Mouse (Mus musculus): Measurements from ENCODE around the gene Timp3. TPM values are rescaled to one million over a fixed set of nuclear protein-coding genes. Genes with fewer than 3 reads are reported as not detected.

Timp3 gene
- polyA plus RNA-seq (2017; shearing (Covaris generic)) = not detected

DNA sequence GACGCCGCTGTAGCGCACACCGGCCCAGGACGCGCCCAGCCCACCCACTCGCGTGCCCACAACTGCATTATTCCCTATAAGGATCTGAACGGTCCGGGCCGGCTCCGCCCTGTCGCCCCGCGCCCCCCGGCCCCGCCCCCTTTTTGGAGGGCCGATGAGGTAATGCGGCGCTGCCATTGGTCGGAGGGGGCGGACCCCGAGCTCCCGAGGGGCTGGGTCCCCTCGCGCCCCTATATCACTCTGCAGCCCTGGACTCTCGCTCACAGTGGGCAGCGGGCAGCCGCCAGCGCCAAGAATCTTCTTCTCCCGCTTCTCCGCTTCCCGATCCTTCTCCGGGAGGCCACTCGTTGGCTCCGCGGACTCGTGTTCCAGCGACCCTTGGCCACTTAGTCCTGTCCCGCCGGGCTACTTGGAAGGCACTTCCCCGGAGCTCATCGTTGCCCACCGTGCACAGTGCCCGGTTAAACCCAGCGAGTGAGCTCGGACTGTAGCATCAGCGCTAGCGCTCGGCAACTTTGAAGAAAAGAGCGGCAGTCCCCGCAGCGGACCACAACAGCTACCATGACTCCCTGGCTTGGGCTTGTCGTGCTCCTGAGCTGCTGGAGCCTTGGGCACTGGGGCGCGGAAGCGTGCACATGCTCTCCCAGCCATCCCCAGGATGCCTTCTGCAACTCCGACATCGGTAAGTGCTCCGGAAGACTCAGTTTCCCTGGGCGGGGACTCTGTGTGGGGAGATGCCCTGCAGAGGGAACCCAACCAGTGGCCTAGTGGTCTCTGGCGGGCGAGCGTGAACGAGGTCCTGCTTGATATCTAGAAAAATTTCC is at the start of gene Timp3:
Timp3 (plus strand) TSS at position 80 of the 824 bp plus-strand sequence.
- no peak for ATAC-seq

- ATAC-seq = no peak
Observed at GRCm38 (mm10) chr10:86256221-86256620, 44.0 kb upstream of the Timp3 start.

DNA sequence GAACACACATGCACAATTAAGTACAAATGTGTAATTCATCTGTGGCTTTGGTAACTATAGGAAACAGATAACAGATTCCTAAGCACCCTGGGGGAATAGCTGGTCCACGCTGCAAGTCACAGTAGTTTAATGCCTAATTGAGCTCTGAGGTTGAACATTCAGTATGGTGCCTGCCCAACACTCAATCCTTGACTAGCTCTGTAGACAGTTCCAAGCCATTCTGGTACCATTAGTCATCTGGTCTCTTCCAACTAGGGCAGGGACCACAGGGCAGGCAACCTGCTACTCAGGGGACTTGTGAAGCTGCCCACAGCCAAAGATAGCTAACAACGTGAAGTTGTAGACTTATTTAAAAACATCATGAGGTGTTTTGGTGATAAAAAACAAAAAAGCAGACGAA is 43.1 kb upstream of the Timp3 start:
- no peak for ATAC-seq

DNA sequence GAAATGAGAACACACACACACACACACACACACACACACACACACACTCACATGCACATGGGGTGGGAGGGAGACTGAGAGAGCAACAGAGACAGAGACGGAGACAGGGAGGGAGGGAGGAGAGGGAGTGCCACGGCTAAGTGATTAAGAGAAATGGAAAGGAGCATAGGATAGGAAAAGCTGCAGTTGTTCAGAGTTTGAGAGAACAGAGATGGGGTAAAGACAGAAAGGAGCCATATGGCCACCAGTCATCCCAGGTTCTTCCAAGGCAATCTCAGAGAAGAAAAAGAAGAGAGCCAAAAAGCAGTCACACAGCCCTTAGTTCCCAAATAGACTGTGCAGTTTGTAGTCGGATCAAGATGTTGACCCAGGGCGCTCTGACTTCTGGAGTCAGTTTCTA is 42.1 kb upstream of the Timp3 start:
- no peak for ATAC-seq

DNA sequence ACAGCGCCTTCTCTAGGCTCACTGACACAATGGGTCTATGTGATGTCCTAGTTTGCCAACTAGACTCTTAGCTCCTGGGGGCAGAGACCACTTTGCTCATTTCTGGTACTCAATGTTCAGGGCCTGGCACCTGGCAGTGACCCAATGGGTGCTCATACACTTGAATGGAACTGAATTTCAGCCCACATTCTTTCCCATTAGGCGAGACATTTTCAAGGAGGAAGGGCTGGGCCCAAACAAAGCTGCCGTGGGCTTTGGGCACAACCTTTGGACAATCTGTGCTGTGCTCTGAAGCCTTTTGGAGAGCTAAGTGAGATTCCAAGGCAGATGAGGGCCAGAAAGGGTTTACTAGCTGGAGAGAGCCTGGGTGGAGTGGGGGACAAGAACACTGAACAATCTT is 41.2 kb upstream of the Timp3 start:
- ATAC-seq = no peak

GRCm38 (mm10) chr10:86261725-86262124 is 38.4 kb upstream of the Timp3 start:
- ATAC-seq = no peak

DNA sequence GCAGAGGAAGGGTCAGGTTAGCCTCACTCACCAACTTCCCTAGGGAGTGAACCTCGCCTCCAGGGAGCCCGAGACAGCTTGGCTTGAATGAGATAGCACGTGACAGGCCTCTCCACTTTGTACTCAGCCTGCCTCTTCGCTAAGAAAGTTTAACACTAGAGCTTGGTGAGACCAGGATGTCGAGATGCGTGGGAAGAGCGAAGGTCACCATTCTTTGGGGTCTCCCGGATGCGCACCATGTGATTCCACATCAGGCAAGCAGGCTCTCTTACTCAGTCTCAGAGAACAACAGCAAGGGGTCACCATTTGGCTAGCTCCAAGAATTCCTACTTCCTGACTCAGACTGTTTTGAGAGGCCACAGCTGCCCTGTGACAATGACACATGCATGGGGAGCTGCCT is 35.6 kb upstream of the Timp3 start:
- no peak for ATAC-seq

DNA sequence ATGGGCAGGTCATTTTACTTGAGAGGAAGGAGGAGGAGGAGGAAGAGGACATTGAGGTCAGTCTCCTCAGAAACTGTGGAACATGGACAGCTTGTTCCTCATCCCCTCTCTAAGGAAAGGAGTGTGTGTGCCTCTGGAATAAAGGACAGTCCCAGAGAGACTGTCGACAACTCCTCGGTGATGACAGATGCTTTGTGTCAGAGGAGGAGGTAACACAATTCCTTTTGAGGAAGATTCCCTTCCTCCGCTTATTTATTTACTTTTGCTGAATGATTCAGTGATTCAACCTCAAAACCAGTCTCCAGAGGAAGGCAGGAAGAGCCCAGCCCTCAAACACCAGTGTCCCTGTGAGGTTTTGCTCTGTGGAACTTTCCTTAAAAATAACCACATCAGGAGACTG is 29.9 kb upstream of the Timp3 start:
- no peak for ATAC-seq

- ATAC-seq = no peak
Observed at GRCm38 (mm10) chr10:86272826-86273225, 27.3 kb upstream of the Timp3 start.

DNA sequence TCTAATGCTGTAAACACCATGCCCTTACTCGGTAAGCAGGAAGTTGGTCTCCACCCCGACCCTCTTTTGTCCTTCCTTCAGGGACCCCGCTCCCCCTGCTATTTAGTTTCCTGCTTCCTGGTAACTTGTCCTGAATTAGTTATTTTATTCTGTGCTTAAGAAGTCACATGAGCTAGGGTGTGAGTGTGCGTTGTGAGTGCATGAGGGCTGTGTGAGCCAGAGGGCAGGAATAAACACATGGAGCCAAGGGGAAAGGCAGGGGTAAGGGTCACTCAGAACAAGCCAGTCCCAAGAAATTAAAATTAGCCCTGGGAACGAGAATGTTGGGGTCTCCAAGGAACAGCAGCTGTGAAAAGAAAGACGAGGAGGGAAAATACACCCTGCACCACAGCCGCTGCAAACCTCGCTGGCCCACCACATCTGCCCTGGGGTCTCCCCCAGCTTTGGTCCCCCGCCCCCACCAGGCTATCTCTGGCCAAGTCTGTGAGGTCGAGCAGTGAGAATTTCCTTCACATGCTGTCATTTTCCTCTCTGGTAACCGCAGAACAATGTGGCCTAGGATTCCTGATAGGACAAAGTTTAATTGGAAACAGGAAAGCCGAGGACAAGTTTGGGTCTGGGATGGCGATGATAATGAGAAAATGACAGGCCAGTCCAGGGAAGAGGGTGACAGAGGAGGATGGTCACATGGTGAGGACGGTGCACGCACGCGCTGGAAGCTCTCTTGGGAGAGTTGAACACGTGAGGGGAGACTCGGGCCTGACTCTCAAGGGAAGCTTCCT is 26.6 kb upstream of the Timp3 start:
- no peak for ATAC-seq

GRCm38 (mm10) chr10:86275585-86275984 is 24.6 kb upstream of the Timp3 start:
- ATAC-seq = no peak

- no peak for ATAC-seq
Observed at GRCm38 (mm10) chr10:86277327-86277726, 22.8 kb upstream of the Timp3 start.

DNA sequence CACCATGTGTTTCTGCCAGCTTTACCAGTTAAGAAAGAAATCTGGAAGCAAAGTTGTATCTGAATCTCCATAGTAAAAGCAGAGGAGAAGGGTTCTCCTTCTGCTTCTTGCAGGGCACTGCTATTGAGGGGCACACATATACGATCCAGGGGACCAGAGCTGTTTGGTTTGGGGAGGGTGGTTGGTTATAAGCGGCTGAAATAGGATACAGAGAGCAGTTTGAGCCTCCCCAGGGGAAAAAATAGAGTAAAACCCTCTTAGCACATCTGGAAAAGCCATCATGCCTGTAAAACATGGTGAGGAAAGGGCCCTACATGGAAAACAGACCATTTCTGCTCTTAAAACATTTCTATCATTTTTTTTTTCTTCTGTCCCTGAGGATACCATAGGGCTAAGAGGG is 21.7 kb upstream of the Timp3 start:
- ATAC-seq = no peak

DNA sequence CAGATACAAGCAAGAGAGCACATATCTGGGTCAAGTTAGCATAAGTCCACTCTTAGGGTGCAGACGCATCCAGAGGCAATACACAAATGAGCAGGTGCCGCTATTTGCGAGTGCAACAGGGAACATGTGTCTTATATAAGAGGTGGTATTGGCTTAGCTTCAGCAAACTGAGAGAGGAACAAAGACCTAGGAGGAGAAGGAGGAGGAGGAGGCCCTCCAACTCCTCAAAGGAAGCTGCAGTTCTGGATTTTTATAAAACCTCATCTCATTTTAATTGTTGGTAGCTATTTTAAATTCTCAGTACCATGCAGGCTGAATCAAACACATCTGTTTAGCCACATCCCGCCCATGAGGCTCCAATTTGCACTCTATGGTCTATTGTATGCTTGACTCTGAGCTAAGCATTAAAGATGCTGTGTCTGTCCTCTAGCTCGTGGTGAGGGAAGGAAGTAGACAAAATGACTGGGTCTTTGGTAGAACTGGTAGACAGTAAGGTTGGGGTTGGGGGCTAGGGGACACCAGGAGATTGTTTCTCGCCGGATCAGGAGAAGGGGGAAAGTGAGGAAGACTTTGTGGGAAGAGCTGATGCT is 20.5 kb upstream of the Timp3 start:
- ATAC-seq = no peak

GRCm38 (mm10) chr10:86281238-86281637 is 18.9 kb upstream of the Timp3 start:
- ATAC-seq = no peak

DNA sequence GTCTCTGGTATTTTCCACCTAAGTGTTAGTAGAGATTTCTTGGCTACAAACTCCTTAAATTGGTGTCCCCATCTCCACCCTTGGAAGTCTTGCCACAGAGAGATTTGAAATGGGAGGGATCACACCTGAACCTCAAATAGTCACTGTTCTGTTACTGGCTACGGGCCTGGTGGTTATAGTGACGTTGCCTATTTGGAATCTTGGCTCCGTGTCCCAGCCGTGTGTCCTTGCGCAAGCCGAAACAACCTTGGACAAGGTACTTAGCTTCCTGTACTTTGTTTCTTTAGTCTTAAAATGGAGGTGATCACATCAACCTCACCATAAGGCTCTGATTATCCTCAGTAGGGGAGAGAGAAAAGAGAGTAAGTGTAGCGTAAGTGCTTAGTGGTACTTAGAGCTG is 13.7 kb upstream of the Timp3 start:
- ATAC-seq = no peak

DNA sequence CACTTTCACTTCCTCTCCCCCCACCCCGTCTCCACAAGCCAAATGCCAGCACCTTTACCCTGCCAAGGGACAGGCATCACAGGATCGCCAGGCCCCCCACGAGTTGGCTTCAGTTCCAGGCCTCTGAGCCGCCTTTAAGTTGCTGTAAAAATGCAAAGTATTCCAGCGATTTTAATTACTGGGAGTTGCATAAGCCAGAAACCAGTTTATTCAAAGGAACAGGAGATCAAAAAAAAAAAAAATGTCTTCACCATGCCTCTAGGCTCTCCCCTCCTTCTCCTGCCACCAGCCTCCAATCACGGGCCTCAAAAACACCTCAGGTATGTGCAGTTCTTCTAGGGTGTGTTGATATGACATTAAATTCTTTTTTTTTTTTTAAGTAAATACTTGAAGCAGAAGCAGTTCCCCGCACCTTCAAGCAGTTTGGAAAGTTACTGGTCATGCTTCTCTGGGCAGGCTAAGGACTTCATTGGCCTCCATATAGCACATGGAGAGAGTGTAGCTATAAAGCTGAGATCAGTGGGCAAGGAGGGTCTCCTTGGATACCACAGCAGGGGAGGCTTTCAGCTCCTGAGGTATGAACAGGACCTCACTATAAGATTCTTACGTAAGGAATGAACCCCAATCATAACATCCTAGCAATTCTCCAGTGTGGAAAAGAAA is 9.9 kb upstream of the Timp3 start:
- ATAC-seq = no peak

GRCm38 (mm10) chr10:86293880-86294279 is 6.3 kb upstream of the Timp3 start:
- no peak for ATAC-seq

- ATAC-seq = no peak
Observed at GRCm38 (mm10) chr10:86294599-86295365, 5.4 kb upstream of the Timp3 start.

DNA sequence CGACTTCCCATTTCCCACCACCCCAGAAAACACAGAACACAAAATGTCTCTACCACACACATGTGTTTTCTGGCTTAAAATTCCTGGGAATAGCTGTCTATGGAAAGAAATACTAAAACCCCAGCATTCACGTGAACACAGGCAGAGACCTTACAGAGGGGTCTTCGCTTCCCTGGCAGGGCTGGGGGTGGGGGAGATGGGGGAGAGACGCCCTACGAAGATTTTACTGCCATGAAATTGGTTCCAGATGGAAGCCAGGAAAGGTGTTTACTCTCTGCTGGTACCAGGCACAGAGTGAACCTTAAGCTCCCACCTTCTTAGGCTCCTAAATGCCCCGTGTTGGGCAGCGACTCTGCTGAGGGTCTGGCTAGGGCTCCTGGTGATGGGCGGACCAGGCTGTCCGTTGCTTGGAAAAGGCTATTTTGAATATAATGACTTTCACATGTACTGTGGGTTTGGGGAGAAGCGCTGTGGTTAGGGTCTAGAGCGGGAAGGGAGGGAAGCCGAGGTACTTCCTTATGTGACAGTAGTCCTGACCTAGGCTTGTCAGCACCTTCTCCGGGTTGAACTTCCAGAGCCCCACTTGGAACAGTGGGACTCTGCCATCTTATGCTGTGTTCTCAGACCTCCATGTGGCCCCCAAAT is 4.6 kb upstream of the Timp3 start:
- ATAC-seq = no peak

DNA sequence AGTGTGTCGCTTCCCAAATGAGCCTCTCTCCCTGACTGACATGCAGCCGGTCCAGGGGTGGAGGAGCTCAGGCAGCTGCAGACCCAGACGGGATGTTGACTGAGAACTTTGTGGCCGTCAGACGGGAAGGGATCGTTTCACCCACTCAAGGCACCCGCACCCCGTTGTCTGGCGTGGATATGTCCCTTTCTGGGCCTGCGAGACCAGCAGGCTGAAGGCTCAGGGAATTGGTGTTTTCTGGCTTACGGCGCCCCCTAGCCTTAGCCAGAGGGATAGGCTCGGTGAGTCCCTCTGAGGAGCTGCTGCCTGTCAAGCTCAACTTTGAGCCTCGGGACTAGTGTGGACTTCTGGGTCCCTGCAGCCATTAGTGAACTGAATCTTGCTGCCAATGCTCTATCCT is 4.1 kb upstream of the Timp3 start:
- no peak for ATAC-seq

- ATAC-seq = no peak
Observed at GRCm38 (mm10) chr10:86297307-86297706, 2.9 kb upstream of the Timp3 start.
